Mouse (Mus musculus) embryonic facial prominence, embryonic 10.5 days (tissue): ENCODE data around the gene Snx15. TPM values are rescaled to one million over a fixed set of nuclear protein-coding genes. Genes with fewer than 3 reads are reported as not detected.
"Not testable (repeated sequence)": the region's sequence is repeated elsewhere in the genome, so short reads cannot be mapped to it uniquely, and the experiment has no call there.

Source experiments
- DNase-seq: peaks from one replicate; pipeline ENCODE4 v3.0.0-alpha.2; 2017; ENCODE audit warnings: low spot score
- H3K27ac ChIP-seq: fragments of 300-500 bp; sonication (generic); replicated peaks from 2 replicates; pipeline ENCODE4 v1.5.1; 2016; ENCODE audit warnings: mild to moderate bottlenecking
- H3K27me3 ChIP-seq: fragments of 300-500 bp; sonication (generic); replicated peaks from 2 replicates; pipeline ENCODE4 v1.6.1; 2016; ENCODE audit warnings: low read depth, mild to moderate bottlenecking; ENCODE audit not compliant: poor library complexity, severe bottlenecking
- H3K36me3 ChIP-seq: fragments of 300-500 bp; sonication (generic); replicated peaks from 2 replicates; pipeline ENCODE4 v1.6.1; 2016; ENCODE audit warnings: mild to moderate bottlenecking, moderate library complexity
- H3K4me1 ChIP-seq: fragments of 300-500 bp; sonication (generic); 2 replicates; pipeline ENCODE4 v1.6.1; 2016
- H3K4me3 ChIP-seq: fragments of 300-500 bp; sonication (generic); 2 replicates; pipeline ENCODE4 v1.5.1; 2016; ENCODE audit warnings: mild to moderate bottlenecking, moderate library complexity
- H3K9me3 ChIP-seq: fragments of 300-500 bp; sonication (generic); 2 replicates; pipeline ENCODE4 v1.6.1; 2016; ENCODE audit warnings: mild to moderate bottlenecking
- WGBS: fragments of 180-500 bp; shearing (Covaris S2); methylation state at CpG from one replicate; pipeline ENCODE4 v1.1.7; 2016; 5-methylcytosine and 5-hydroxymethylcytosine counted together
- polyA plus RNA-seq: library from polyadenylated mRNA; unstranded; fragments of >200 nt; fragmentation: Nextera tagmentation; extraction: Ambion mirVana; gene quantifications from 2 replicates; pipeline ENCODE4 v1.2.1, GENCODE M21; 2016

The Snx15 gene
- polyA plus RNA-seq, 1 experiment from 2014 or later, result 30.2 TPM

- WGBS, result 94% methylated on average over 6 of the region's 6 CpGs
- Histone ChIP-seq H3K4me3 (peak overlapping the region; percentile 88), H3K27ac (peak overlapping the region; percentile 99), H3K27me3 (no peaks in the 10 kb centered on the region), H3K36me3 (peaks cover 39% of the 10 kb centered on the region), H3K4me1 (peaks cover 22% of the 10 kb centered on the region), H3K9me3 (no peaks in the 10 kb centered on the region)
- DNase-seq, result no peak
Observed at GRCm38 (mm10) chr19:6139701-6140100, 11.6 kb upstream of the Snx15 start.

GRCm38 (mm10) chr19:6136397-6136796 is 8.3 kb upstream of the Snx15 start:
- WGBS, result 82% methylated on average over 3 of the region's 3 CpGs

DNA sequence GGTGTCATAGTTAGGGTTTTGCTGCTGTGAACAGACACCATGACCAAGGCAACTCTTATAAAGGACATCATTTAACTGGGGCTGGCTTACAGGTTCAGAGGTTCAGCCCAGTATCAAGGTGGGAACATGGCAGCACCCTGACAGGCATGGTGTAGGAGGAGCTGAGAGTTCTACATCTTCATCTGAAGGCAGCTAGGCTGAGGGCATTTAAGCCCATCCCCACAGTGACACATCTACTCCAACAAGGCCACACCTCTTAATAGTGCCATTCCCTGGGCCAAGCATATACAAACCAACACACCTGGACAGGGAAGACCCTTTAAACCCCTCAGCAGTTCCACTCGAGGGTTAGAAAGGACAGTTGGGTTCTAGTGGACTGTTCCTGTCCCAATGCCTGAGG is 5.1 kb upstream of the Snx15 start:
- H3K4me1 ChIP-seq, H3K27me3 ChIP-seq, H3K27ac ChIP-seq, DNase-seq, H3K4me3 ChIP-seq, H3K9me3 ChIP-seq: not testable (repeated sequence)
- 69% methylated on average over 1 of the region's 1 CpGs for WGBS
- H3K36me3 ChIP-seq, result peaks cover 47% of the 10 kb centered on the region

More at GRCm38 (mm10) chr19:6136397-6136796, 8.3 kb upstream of the Snx15 start:
- no peak overlapping the region for H3K4me3 ChIP-seq
- no peaks in the 10 kb centered on the region for H3K9me3 ChIP-seq
- H3K27ac ChIP-seq, result no peak overlapping the region
- no peaks in the 10 kb centered on the region for H3K27me3 ChIP-seq
- H3K36me3 ChIP-seq, result peaks cover 52% of the 10 kb centered on the region
- peaks cover 18% of the 10 kb centered on the region for H3K4me1 ChIP-seq
- no peak for DNase-seq

DNA sequence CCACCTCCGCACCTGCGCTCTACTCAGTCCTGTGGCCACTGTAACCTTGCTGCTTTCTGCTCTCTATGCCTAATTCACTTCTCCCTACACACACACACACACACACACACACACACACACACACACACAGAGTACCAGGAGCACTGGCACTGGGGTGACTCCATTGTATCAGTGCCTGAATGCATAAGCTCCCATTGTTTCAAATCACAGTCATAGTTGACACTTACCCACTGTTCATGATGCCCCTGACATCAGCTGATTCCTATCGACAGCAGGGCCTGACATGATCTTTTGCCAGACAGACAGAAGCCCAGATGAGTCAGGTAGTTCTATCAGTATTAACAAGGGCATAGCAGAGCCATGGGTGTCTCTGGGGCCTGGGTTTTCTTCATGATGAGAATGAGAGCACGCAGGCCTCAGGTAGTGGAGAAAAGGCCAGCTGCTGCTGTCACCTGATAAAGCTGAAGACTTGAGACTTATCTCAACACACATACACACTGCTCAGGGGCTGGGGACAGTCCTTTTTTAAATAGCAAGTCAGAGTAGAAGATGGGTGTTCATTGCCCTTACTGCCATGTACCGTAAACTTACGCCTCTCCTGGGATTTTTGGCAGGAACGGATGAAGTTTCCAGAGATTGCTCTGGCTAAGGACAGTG is 4.2 kb upstream of the Snx15 start:
- Histone ChIP-seq H3K27ac (no peak overlapping the region), H3K36me3 (peaks cover 38% of the 10 kb centered on the region), H3K27me3 (no peaks in the 10 kb centered on the region), H3K4me1 (peaks cover 10% of the 10 kb centered on the region; the same call in 1 of the 2 replicates), H3K9me3 (no peaks in the 10 kb centered on the region), H3K4me3 (no peak overlapping the region)
- DNase-seq, result no peak
- WGBS, result 86% methylated on average over 7 of the region's 7 CpGs

GRCm38 (mm10) chr19:6130414-6131128 is 2.5 kb upstream of the Snx15 start:
- H3K9me3 ChIP-seq, DNase-seq, H3K4me1 ChIP-seq, H3K4me3 ChIP-seq, H3K27ac ChIP-seq, H3K27me3 ChIP-seq: not testable (repeated sequence)
- peaks cover 21% of the 10 kb centered on the region for H3K36me3 ChIP-seq
- 79% methylated on average over 7 of the region's 7 CpGs for WGBS

GRCm38 (mm10) chr19:6126789-6127580 is 1.1 kb downstream of the Snx15 start:
- no peak for DNase-seq
- Histone ChIP-seq H3K4me1 (peaks cover 18% of the 10 kb centered on the region), H3K36me3 (no peaks in the 10 kb centered on the region), H3K27me3 (no peaks in the 10 kb centered on the region), H3K27ac (peak overlapping the region; percentile 88), H3K4me3 (peak overlapping the region; percentile 66), H3K9me3 (no peaks in the 10 kb centered on the region)
- WGBS, result 76% methylated on average over 10 of the region's 10 CpGs

GRCm38 (mm10) chr19:6126289-6126688 is 1.8 kb downstream of the Snx15 start:
- WGBS, result 23% methylated on average over 4 of the region's 4 CpGs
- H3K4me3 ChIP-seq, result no peak overlapping the region
- H3K4me1 ChIP-seq, result peaks cover 25% of the 10 kb centered on the region
- H3K36me3 ChIP-seq, result peaks cover 2% of the 10 kb centered on the region; the same call in 1 of the 2 replicates
- DNase-seq, result peak; percentile 36
- no peaks in the 10 kb centered on the region for H3K9me3 ChIP-seq
- H3K27ac ChIP-seq, result no peak overlapping the region
- H3K27me3 ChIP-seq, result no peaks in the 10 kb centered on the region

- Histone ChIP-seq H3K36me3 (peaks cover 5% of the 10 kb centered on the region; the same call in 1 of the 2 replicates), H3K27ac (no peak overlapping the region), H3K9me3 (no peaks in the 10 kb centered on the region), H3K4me1 (peaks cover 27% of the 10 kb centered on the region), H3K27me3 (no peaks in the 10 kb centered on the region), H3K4me3 (no peak overlapping the region)
- WGBS, result 76% methylated on average over 2 of the region's 2 CpGs
- no peak for DNase-seq
Observed at GRCm38 (mm10) chr19:6124898-6125297, 3.2 kb downstream of the Snx15 start.

DNA sequence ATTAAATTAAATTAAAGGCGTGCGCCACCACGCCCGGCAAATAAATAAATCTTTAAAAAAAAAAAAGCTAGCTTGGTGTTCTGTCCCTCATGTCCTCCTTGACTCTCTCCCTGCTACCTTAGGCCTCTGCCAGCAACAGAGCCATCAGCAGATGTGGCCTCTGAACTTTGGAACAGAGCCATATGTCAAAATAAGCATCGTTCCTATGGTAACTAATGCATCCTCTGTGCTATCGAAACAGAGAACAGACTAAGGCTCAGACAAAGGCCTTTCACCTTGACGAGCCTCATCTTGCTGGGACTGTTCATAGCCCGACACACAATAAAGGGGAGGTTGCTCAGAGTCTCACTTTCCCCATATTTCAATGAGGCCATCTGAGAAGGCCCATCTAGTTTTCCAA is 4.8 kb downstream of the Snx15 start:
- peaks cover 5% of the 10 kb centered on the region; the same call in 1 of the 2 replicates for H3K36me3 ChIP-seq
- H3K9me3 ChIP-seq, result no peaks in the 10 kb centered on the region
- H3K4me3 ChIP-seq, result 0 out of 2 replicates have a peak overlapping the region, but pooled peaks have one; percentile 6
- H3K4me1 ChIP-seq, result peaks cover 39% of the 10 kb centered on the region
- H3K27ac ChIP-seq, result peak overlapping the region; percentile 80
- no peaks in the 10 kb centered on the region for H3K27me3 ChIP-seq
- DNase-seq, result peak; percentile 54
- 47% methylated on average over 8 of the region's 8 CpGs for WGBS

DNA sequence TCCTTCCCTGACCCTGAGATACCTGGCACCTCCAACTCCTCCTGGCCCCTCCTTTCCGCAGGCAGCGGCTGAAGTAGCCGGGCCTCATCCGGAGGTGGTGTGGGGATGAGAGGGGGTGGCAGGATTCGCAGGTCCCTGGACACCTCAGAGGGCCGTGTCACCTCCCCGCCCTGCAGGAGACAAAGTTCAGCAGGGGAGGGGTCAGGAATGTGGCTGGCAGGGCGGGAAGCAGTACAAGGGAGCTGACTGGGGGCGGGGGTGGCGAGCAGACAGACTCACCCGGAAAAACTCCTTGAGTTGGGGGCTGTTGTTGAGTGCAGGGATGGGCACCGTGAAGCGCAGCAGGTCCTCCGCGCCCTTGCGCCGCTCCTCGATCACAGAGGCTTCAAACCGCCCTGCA is 6.3 kb downstream of the Snx15 start:
- Histone ChIP-seq H3K9me3 (no peaks in the 10 kb centered on the region), H3K27me3 (no peaks in the 10 kb centered on the region), H3K36me3 (peaks cover 8% of the 10 kb centered on the region; the same call in 1 of the 2 replicates), H3K4me3 (peak overlapping the region; percentile 33; the same call in 1 of the 2 replicates), H3K27ac (peak overlapping the region; percentile 72), H3K4me1 (peaks cover 42% of the 10 kb centered on the region)
- WGBS, result 37% methylated on average over 19 of the region's 19 CpGs
- DNase-seq, result no peak

DNA sequence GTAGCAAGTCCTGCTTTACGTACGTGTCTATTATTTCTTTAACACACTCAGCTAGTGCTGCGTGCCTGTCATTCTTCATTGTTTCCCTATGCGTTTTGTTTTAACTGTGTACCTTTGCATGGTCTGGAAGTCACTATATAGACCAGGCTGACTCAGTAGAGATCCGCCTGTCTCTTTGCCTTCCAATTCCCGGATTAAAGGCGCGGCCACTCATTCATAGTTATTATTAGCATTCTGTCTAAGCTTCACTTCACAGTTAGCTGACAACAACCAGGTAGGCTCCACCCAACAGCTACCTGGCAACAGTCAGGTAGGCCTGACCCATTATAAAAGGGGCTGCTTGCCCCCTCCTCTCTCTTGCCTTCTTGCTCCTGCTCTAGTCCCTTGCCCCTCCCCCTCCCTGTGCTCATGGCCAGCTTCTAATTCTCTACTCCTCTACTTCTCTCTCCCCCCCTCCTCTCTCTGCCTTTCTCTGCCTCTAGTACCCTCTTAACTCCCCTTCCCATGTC is 9.4 kb downstream of the Snx15 start:
- peak; percentile 45 for DNase-seq
- peaks cover 38% of the 10 kb centered on the region for H3K36me3 ChIP-seq
- WGBS, result 2% methylated on average over 8 of the region's 8 CpGs
- H3K27ac ChIP-seq, result peak overlapping the region; percentile 92
- peaks cover 43% of the 10 kb centered on the region for H3K4me1 ChIP-seq
- peak overlapping the region; percentile 94 for H3K4me3 ChIP-seq
- no peaks in the 10 kb centered on the region for H3K27me3 ChIP-seq
- H3K9me3 ChIP-seq, result no peaks in the 10 kb centered on the region

- Histone ChIP-seq H3K4me3 (peak within 1 kb of the TSS; percentile 94), H3K27me3 (no peaks in the 10 kb centered on the region), H3K36me3 (peaks cover 44% of the 10 kb centered on the region), H3K9me3 (no peaks in the 10 kb centered on the region), H3K4me1 (peaks cover 38% of the 10 kb centered on the region), H3K27ac (peak within 1 kb of the TSS; percentile 92)
- peak; percentile 92 for DNase-seq
- under 1% methylated on average over 77 of the region's 77 CpGs for WGBS
Observed at GRCm38 (mm10) chr19:6117986-6118676, 10.0 kb downstream of the Snx15 start, which contains the start of gene Sac3d1. Gene Sac3d1, minus strand, starts transcription at chr19:6118650.
